Mouse (Mus musculus): Measurements from ENCODE around the gene Larp1b.

The Larp1b gene

GRCm38 (mm10) chr3:41082885-41083789 lies 133.5 kb downstream of the Larp1b start, which contains the start of gene Pgrmc2:
Gene Pgrmc2 (minus strand): TSS chr3:41083046.
- CTCF ChIA-PET, result interaction anchor here (0.5 to 0.6 kb wide), 3 partner anchors 38 to 500 kb away, joined by 3 to 7 read pairs (median 4); no protein-coding TSS in a partner anchor

- CTCF ChIA-PET, result interaction anchor here (0.6 kb wide), 2 partner anchors 39 to 47 kb away, joined by 4 to 7 read pairs; no protein-coding TSS in a partner anchor
These were observed 134.1 kb downstream of the Larp1b start for GRCm38 (mm10) chr3:41083790-41084112.

DNA sequence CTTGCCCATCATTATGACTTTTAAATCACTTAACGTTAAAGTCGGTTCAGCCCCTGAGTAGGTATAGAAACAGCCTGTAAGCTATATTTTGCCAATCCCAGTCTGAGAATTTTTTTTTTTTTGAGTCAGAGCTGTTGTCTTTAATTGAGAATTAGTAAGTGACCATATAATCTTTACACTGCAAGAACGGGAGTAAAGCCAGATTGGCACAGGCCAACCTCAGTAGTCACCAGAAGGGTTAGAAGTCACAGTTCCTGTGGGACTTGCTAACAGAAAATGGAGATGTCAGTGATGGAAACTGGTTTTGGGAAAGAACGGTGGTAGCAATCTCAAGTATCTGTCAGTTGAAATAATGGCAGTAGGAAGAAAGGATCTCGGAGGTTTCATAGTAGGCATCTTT lies 134.8 kb downstream of the Larp1b start:
- CTCF ChIA-PET, result no interaction called here

- CTCF ChIA-PET, result no interaction called here
These were observed 137.4 kb downstream of the Larp1b start for GRCm38 (mm10) chr3:41087071-41087470.

All from spleen, embryonic (tissue).